Mouse (Mus musculus): ENCODE results near the gene Slc38a3. TPM values are rescaled to one million over a fixed set of nuclear protein-coding genes. Genes with fewer than 3 reads are reported as not detected.
A peak's percentile ranks its signal among the peaks of the same experiment; 100 is the strongest.

The Slc38a3 gene
- polyA plus RNA-seq, 1 experiment from 2014 or later: 5.1 TPM

GRCm38 (mm10) chr9:107659961-107660360 is 9.4 kb downstream of the Slc38a3 start:
- 79% methylated on average over 3 of the region's 3 CpGs for WGBS
- Histone ChIP-seq H3K36me3 (no peaks in the 10 kb centered on the region), H3K27ac (peak overlapping the region; percentile 8; the same call in 1 of the 2 replicates), H3K9me3 (no peaks in the 10 kb centered on the region), H3K4me2 (no peak overlapping the region), H3K9ac (no peak overlapping the region), H3K27me3 (no peaks in the 10 kb centered on the region), H3K4me3 (no peak overlapping the region), H3K4me1 (peaks cover 16% of the 10 kb centered on the region)
- ATAC-seq (ENCODE audit: insufficient number of reproducible peaks, low FRiP score, low TSS enrichment, low read depth): no peak

GRCm38 (mm10) chr9:107659551-107659950 is 9.8 kb downstream of the Slc38a3 start:
- H3K27ac ChIP-seq: peak overlapping the region; percentile 8; the same call in 1 of the 2 replicates
- no peak overlapping the region for H3K9ac ChIP-seq
- H3K4me1 ChIP-seq: peaks cover 16% of the 10 kb centered on the region
- H3K27me3 ChIP-seq: no peaks in the 10 kb centered on the region
- WGBS: 66% methylated on average over 10 of the region's 10 CpGs
- no peak overlapping the region for H3K4me2 ChIP-seq
- no peak for ATAC-seq (ENCODE audit: insufficient number of reproducible peaks, low FRiP score, low TSS enrichment, low read depth)
- H3K9me3 ChIP-seq: no peaks in the 10 kb centered on the region
- H3K36me3 ChIP-seq: no peaks in the 10 kb centered on the region
- no peak overlapping the region for H3K4me3 ChIP-seq

- peaks cover 16% of the 10 kb centered on the region for H3K4me1 ChIP-seq
- ATAC-seq (ENCODE audit: insufficient number of reproducible peaks, low FRiP score, low TSS enrichment, low read depth): no peak
- no peak overlapping the region for H3K9ac ChIP-seq
- no peaks in the 10 kb centered on the region for H3K27me3 ChIP-seq
- no peak overlapping the region for H3K4me3 ChIP-seq
- no peaks in the 10 kb centered on the region for H3K9me3 ChIP-seq
- 80% methylated on average over 6 of the region's 6 CpGs for WGBS
- H3K4me2 ChIP-seq: no peak overlapping the region
- no peak overlapping the region for H3K27ac ChIP-seq
- no peaks in the 10 kb centered on the region for H3K36me3 ChIP-seq
These were observed 11.2 kb downstream of the Slc38a3 start for GRCm38 (mm10) chr9:107658096-107658495.

DNA sequence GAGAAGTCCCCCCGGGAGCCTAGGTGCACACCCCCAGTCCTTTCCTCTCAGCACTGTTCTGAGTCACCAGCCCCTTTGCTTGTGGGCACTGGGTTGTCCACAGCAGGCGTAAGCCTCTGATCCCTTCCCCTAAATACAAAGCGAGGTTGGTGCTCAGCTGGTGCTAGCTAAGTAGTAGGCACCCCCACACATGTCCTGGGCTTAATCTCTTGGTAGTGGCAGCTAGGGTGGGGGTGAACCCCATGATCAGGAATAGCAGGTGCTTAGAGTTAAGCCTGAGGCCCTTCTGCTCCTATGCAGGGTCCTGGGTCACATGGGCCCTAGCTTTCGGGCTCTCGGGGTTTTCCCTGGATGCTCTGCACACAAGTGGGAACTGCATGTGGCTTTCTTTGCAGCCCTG is 12.2 kb downstream of the Slc38a3 start:
- H3K27me3 ChIP-seq: no peaks in the 10 kb centered on the region
- H3K9me3 ChIP-seq: no peaks in the 10 kb centered on the region
- H3K4me2 ChIP-seq: no peak overlapping the region
- 84% methylated on average over 5 of the region's 5 CpGs for WGBS
- H3K9ac ChIP-seq: no peak overlapping the region
- H3K4me1 ChIP-seq: peaks cover 17% of the 10 kb centered on the region
- no peaks in the 10 kb centered on the region for H3K36me3 ChIP-seq
- no peak overlapping the region for H3K27ac ChIP-seq
- H3K4me3 ChIP-seq: no peak overlapping the region
- no peak for ATAC-seq (ENCODE audit: insufficient number of reproducible peaks, low FRiP score, low TSS enrichment, low read depth)

DNA sequence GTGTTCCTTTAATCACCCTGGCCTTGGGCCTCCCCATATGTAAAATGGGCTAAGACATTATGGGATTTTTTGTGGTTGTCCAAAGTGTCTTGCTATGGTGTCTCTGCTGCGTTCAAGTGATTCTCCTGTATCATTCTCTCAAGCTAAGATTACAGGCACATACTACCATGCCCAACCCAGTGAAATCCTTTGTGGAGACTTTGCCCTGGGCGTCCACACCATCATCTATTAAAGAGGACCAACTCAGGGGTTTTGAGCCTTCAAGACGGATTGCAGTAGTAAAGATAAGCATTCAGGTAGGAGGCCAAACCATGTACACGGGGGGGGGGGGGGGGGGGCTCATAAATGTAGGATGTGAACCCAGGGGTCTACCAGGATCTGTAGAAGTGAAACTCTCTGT is 14.7 kb downstream of the Slc38a3 start:
- H3K36me3 ChIP-seq: no peaks in the 10 kb centered on the region

DNA sequence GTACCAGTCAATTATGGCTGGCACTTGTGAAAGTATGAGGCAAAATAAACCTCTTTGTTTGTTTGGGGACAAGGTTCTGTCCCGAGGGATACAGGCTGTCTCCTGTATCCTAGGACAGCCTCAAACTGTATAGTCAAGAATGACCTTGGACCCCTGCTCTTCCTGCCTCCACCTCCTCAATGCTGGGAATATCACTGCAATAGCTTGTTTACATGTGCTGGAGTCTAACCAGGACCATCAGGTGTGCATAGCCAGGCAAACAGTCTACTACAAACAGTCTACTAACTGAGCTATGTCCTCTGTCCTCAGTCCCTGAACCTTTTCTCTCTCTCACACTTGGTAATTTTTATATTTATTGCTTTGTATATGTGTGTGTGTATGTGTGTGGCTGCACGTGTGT is 15.9 kb downstream of the Slc38a3 start:
- WGBS: 83% methylated on average over 2 of the region's 2 CpGs
- Histone ChIP-seq H3K4me3 (no peak overlapping the region), H3K9me3 (no peaks in the 10 kb centered on the region), H3K4me1 (peaks cover 25% of the 10 kb centered on the region), H3K4me2 (no peak overlapping the region), H3K36me3 (no peaks in the 10 kb centered on the region), H3K27me3 (no peaks in the 10 kb centered on the region), H3K27ac (no peak overlapping the region), H3K9ac (no peak overlapping the region)
- no peak for ATAC-seq (ENCODE audit: insufficient number of reproducible peaks, low FRiP score, low TSS enrichment, low read depth)

More for the DNA sequence above, 14.7 kb downstream of the Slc38a3 start:
- no peak overlapping the region for H3K27ac ChIP-seq
- H3K4me1 ChIP-seq: peaks cover 30% of the 10 kb centered on the region
- H3K4me2 ChIP-seq: no peak overlapping the region
- H3K27me3 ChIP-seq: no peaks in the 10 kb centered on the region
- H3K9me3 ChIP-seq: no peaks in the 10 kb centered on the region
- ATAC-seq (ENCODE audit: insufficient number of reproducible peaks, low FRiP score, low TSS enrichment, low read depth): no peak
- no peak overlapping the region for H3K4me3 ChIP-seq
- H3K9ac ChIP-seq: no peak overlapping the region
- WGBS: 71% methylated on average over 4 of the region's 4 CpGs

DNA sequence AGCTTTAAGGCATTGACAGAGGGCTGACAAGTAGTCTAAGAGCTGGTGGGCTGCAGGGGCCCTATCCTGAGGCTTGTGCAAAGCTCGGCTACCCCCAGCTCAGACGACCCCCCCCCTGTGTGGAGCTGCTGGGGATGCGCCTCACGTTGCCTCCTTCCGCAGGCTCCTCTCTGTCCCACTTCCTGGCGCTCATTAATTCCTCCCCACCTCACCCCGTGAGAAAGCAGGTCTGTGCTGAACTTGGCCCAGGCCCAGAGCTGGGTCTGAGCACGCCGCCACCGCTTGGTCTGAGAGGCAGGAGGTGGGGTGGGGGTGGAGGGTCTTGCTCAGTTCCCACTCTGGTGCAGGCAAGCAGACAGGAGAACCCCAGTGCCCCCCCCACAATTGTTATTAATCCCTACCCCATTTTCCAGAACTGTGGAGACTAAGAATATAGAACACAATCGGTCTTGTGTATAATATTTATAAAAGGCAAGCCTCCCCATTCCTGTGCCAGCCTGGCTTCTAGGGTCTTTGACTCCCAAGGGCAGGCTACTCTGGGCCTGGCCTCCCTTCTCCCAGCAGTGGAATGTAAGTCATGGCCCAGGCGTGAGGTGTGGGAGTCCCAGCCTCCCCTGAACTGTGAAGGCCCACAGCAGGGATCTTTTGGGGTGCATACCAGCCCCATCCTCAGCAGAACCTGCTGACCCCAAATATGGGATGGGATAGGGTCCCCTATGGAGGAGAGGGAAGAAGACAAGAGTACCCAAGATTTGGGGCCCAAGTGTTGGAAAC is 18.4 kb downstream of the Slc38a3 start:
- WGBS: 28% methylated on average over 12 of the region's 12 CpGs
- H3K9ac ChIP-seq: no peak overlapping the region
- H3K27me3 ChIP-seq: no peaks in the 10 kb centered on the region
- ATAC-seq (ENCODE audit: insufficient number of reproducible peaks, low FRiP score, low TSS enrichment, low read depth): no peak
- H3K27ac ChIP-seq: peak overlapping the region; percentile 67
- no peaks in the 10 kb centered on the region for H3K36me3 ChIP-seq
- H3K4me2 ChIP-seq: no peak overlapping the region
- H3K9me3 ChIP-seq: no peaks in the 10 kb centered on the region
- H3K4me1 ChIP-seq: peaks cover 25% of the 10 kb centered on the region
- no peak overlapping the region for H3K4me3 ChIP-seq

- H3K27me3 ChIP-seq: no peaks in the 10 kb centered on the region
- H3K4me2 ChIP-seq: no peak overlapping the region
- 46% methylated on average over 7 of the region's 7 CpGs for WGBS
- H3K4me3 ChIP-seq: no peak overlapping the region
- H3K36me3 ChIP-seq: no peaks in the 10 kb centered on the region
- ATAC-seq (ENCODE audit: insufficient number of reproducible peaks, low FRiP score, low TSS enrichment, low read depth): no peak
- peaks cover 25% of the 10 kb centered on the region for H3K4me1 ChIP-seq
- peak overlapping the region; percentile 67; the same call in 1 of the 2 replicates for H3K27ac ChIP-seq
- H3K9ac ChIP-seq: no peak overlapping the region
- H3K9me3 ChIP-seq: no peaks in the 10 kb centered on the region
These were observed 19.1 kb downstream of the Slc38a3 start for GRCm38 (mm10) chr9:107650225-107650624.

DNA sequence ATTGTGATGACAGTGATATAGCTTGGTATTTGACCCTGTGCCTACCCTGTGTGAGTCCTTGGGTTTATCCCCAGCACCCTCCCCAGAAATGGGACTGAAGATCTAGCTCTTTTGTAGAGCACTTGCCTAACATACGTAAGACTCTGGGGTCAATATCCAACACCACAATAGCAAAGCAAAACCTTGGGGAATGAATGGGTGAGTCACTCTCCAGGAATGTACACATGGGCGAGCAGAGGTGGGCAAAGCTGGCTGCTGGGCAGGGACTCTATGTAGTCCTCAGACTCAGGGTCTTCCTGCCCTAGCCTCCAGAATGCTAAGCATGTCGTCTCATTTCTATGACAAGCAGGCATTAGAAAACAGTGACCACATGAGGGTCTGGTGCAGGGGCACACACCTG is 20.6 kb downstream of the Slc38a3 start:
- peaks cover 37% of the 10 kb centered on the region for H3K4me1 ChIP-seq
- no peak overlapping the region for H3K9ac ChIP-seq
- H3K9me3 ChIP-seq: no peaks in the 10 kb centered on the region
- WGBS: 64% methylated on average over 3 of the region's 3 CpGs
- no peak overlapping the region for H3K4me2 ChIP-seq
- H3K27ac ChIP-seq: no peak overlapping the region
- no peak overlapping the region for H3K4me3 ChIP-seq
- no peaks in the 10 kb centered on the region for H3K27me3 ChIP-seq
- H3K36me3 ChIP-seq: no peaks in the 10 kb centered on the region
- ATAC-seq (ENCODE audit: insufficient number of reproducible peaks, low FRiP score, low TSS enrichment, low read depth): no peak

DNA sequence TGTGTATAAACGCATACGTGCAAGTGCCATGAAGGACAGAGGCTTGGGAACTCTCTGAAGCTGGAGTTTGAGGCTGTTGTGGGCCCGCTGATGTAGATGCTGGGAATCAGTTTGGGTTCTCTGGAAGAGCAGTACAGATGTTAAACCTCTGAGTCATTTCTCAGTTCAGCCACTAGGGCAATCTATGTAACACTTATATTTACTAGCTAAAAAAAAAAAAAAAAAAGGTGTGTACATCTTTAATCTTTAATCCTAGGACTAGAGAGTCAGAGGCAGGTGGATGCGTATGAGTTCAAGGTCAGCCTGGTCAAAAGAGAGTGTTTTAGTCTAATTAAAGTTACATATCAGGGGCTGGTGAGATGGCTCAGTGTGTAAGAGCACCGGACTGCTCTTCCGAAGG is 22.4 kb downstream of the Slc38a3 start:
- Histone ChIP-seq H3K27me3 (no peaks in the 10 kb centered on the region), H3K9ac (no peak overlapping the region), H3K27ac (no peak overlapping the region), H3K4me2 (no peak overlapping the region), H3K4me1 (peaks cover 34% of the 10 kb centered on the region), H3K9me3 (no peaks in the 10 kb centered on the region), H3K36me3 (no peaks in the 10 kb centered on the region), H3K4me3 (no peak overlapping the region)
- no peak for ATAC-seq (ENCODE audit: insufficient number of reproducible peaks, low FRiP score, low TSS enrichment, low read depth)
- 81% methylated on average over 6 of the region's 6 CpGs for WGBS

DNA sequence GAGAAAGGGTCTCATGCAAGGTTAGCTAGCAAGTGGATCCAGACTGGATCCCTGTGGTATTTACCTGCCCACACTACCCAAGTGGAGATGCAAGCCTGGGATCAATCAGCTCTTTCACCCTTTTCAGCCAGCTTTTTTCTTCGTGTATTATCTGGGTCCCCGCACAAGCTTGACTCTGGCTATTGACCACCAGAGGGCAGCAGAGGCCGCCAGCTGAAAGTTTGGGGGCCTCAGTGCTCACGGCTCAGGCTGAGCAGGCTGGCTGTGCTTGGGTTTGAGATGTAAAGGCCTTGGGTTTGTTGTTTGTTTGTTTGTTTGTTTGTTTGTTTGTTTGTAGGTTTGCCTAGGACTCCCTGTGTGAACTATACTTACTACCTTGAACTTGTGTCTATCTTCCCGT is 23.8 kb downstream of the Slc38a3 start:
- Histone ChIP-seq H3K36me3 (no peaks in the 10 kb centered on the region), H3K9me3 (no peaks in the 10 kb centered on the region), H3K4me2 (no peak overlapping the region), H3K27me3 (no peaks in the 10 kb centered on the region), H3K4me1 (peaks cover 22% of the 10 kb centered on the region), H3K27ac (no peak overlapping the region), H3K9ac (no peak overlapping the region), H3K4me3 (no peak overlapping the region)
- WGBS: 8% methylated on average over 5 of the region's 5 CpGs
- no peak for ATAC-seq (ENCODE audit: insufficient number of reproducible peaks, low FRiP score, low TSS enrichment, low read depth)

- H3K27me3 ChIP-seq: no peaks in the 10 kb centered on the region
- no peak for ATAC-seq (ENCODE audit: insufficient number of reproducible peaks, low FRiP score, low TSS enrichment, low read depth)
- no peak overlapping the region for H3K4me3 ChIP-seq
- H3K9me3 ChIP-seq: no peaks in the 10 kb centered on the region
- no peaks in the 10 kb centered on the region for H3K36me3 ChIP-seq
- no peak overlapping the region for H3K9ac ChIP-seq
- H3K27ac ChIP-seq: no peak overlapping the region
- H3K4me1 ChIP-seq: peaks cover 18% of the 10 kb centered on the region; the same call in 1 of the 2 replicates
- WGBS: 52% methylated on average over 7 of the region's 7 CpGs
- peak overlapping the region; percentile 53 for H3K4me2 ChIP-seq
These were observed 24.2 kb downstream of the Slc38a3 start for GRCm38 (mm10) chr9:107645153-107645510.

Data from limb, embryonic 15.5 days (tissue).